Mouse (Mus musculus): ENCODE data around the gene Pou5f1. TPM values are rescaled to one million over a fixed set of nuclear protein-coding genes. Genes with fewer than 3 reads are reported as not detected.
A peak's percentile ranks its signal among the peaks of the same experiment; 100 is the strongest.

Gene Pou5f1
- total RNA-seq, 2 experiments from 2014 or later = not detected

GRCm38 (mm10) chr17:35512916-35513626, 7.3 kb downstream of the Pou5f1 start:
- no peak for DNase-seq (ENCODE audit: low spot score in 2 of 2)

- DNase-seq (ENCODE audit: low spot score in 2 of 2) = peak; percentile 52 to 79
Observed at GRCm38 (mm10) chr17:35513886-35514285, 8.1 kb downstream of the Pou5f1 start.

- no peak for DNase-seq (ENCODE audit: low spot score in 2 of 2)
Observed at GRCm38 (mm10) chr17:35514756-35515155, 8.9 kb downstream of the Pou5f1 start.

GRCm38 (mm10) chr17:35515911-35516640, 10.3 kb downstream of the Pou5f1 start:
- no peak for DNase-seq (ENCODE audit: low spot score in 2 of 2)

GRCm38 (mm10) chr17:35516652-35517500, 11.1 kb downstream of the Pou5f1 start, which contains the start of the genes Tcf19 and Cchcr1:
TSS of gene Tcf19 (minus strand) at chr17:35516824.
TSS of gene Cchcr1 (plus strand) at chr17:35517100.
- DNase-seq (ENCODE audit: low spot score in 2 of 2) = peak; percentile 92 to 97

GRCm38 (mm10) chr17:35517526-35517925, 11.7 kb downstream of the Pou5f1 start:
- no peak for DNase-seq (ENCODE audit: low spot score in 2 of 2)

GRCm38 (mm10) chr17:35524354-35524753, 18.5 kb downstream of the Pou5f1 start:
- DNase-seq (ENCODE audit: low spot score in 2 of 2) = no peak

- DNase-seq (ENCODE audit: low spot score in 2 of 2) = no peak
Observed at GRCm38 (mm10) chr17:35526644-35527043, 20.8 kb downstream of the Pou5f1 start.

GRCm38 (mm10) chr17:35532360-35532759, 26.5 kb downstream of the Pou5f1 start:
- DNase-seq (ENCODE audit: low spot score in 2 of 2) = no peak

GRCm38 (mm10) chr17:35532901-35533300, 27.1 kb downstream of the Pou5f1 start, which contains the start of gene Psors1c2:
TSS of gene Psors1c2 (plus strand) at chr17:35533201.
- no peak for DNase-seq (ENCODE audit: low spot score in 2 of 2)

- peak; percentile 82 to 84 for DNase-seq (ENCODE audit: low spot score in 2 of 2)
Observed at GRCm38 (mm10) chr17:35534343-35534742, 28.5 kb downstream of the Pou5f1 start.

- peak; percentile 46 to 60 for DNase-seq (ENCODE audit: low spot score in 2 of 2)
Observed at GRCm38 (mm10) chr17:35537421-35537820, 31.6 kb downstream of the Pou5f1 start.

- no peak for DNase-seq (ENCODE audit: low spot score in 2 of 2)
Observed at GRCm38 (mm10) chr17:35538476-35538875, 32.7 kb downstream of the Pou5f1 start.

GRCm38 (mm10) chr17:35539540-35539939, 33.7 kb downstream of the Pou5f1 start:
- no peak for DNase-seq (ENCODE audit: low spot score in 2 of 2)

GRCm38 (mm10) chr17:35542761-35543411, 37.1 kb downstream of the Pou5f1 start:
- DNase-seq (ENCODE audit: low spot score in 2 of 2) = peak in 1 of 2 experiments; percentile 32

GRCm38 (mm10) chr17:35543412-35543861, 37.6 kb downstream of the Pou5f1 start:
- no peak for DNase-seq (ENCODE audit: low spot score in 2 of 2)

- DNase-seq (ENCODE audit: low spot score in 2 of 2) = no peak
Observed at GRCm38 (mm10) chr17:35544001-35544400, 38.2 kb downstream of the Pou5f1 start.

GRCm38 (mm10) chr17:35544680-35545079, 38.9 kb downstream of the Pou5f1 start:
- DNase-seq (ENCODE audit: low spot score in 2 of 2) = peak; percentile 57 to 64

GRCm38 (mm10) chr17:35547465-35547864, 41.6 kb downstream of the Pou5f1 start:
- no peak for DNase-seq (ENCODE audit: low spot score in 2 of 2)

GRCm38 (mm10) chr17:35548636-35549035, 42.8 kb downstream of the Pou5f1 start:
- no peak for DNase-seq (ENCODE audit: low spot score in 2 of 2)
